Mouse (Mus musculus) embryonic stem cell, embryonic (primary cell): ENCODE results near the gene Gm4846.
"Not testable (repeated sequence)": the region's sequence is repeated elsewhere in the genome, so short reads cannot be mapped to it uniquely, and the experiment has no call there.

Experiments
- CTCF ChIA-PET, 4 experiments: fragments of 300-600 bp in 2 of 4; fragments of 350-600 bp in 2 of 4; sonication (Branson Sonifier 250); formaldehyde crosslinking; loops; one replicate each; lab custom pipeline; 2022; ENCODE audit warnings: inconsistent platforms in 2 of 4; lab: Charles Lee
- POLR2A ChIA-PET, 4 experiments: fragments of 300-600 bp in 2 of 4; fragments of 350-600 bp in 2 of 4; sonication (Branson Sonifier 250); formaldehyde crosslinking; loops; one replicate each; lab custom pipeline; 2022; ENCODE audit warnings: antibody characterized with exemption in 4 of 4, inconsistent platforms in 1 of 4; lab: Charles Lee

Gene Gm4846

DNA sequence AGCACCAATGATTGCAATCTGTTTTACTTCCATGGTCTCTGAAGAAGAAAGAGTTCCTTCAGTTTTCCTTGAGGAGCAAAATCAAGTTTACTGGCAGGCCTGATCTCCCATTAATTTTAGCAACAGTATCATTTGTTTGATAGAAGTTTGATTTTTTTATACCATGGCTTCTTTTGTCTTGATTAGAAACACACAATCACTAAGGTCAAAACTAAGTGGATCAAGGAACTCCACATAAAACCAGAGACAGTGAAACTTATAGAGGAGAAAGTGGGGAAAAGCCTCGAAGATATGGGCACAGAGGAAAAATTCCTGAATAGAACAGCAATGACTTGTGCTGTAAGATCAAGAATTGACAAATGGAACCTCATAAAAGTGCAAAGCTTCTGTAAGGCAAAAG, at the start of gene Gm4846:
Gene Gm4846, minus strand, starts transcription at position 101 of the 400 bp plus-strand sequence.
- POLR2A ChIA-PET, result not testable (repeated sequence)

DNA sequence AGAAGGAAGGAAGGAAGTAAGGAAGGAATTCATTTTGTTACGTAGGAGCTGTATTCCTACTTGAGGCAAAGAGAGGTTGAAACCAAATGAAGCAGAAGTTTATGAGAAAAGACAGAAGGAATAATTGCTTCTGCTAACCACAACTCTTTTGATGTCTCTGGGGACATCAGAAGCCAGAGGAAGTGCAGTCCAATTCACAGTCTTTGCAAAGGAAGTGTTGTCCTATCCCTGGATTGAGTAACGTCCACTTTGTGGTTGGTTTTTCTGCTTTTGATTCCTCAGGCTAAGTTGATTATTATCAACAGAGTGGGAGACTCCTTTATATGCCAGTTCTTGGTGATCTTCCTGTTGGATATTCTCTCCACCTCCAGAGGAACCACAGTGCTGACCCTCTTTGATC, 34.1 kb upstream of the Gm4846 start:
- CTCF ChIA-PET, POLR2A ChIA-PET: not testable (repeated sequence)

More for the DNA sequence above, at the start of gene Gm4846:
- CTCF ChIA-PET, result not testable (repeated sequence)

DNA sequence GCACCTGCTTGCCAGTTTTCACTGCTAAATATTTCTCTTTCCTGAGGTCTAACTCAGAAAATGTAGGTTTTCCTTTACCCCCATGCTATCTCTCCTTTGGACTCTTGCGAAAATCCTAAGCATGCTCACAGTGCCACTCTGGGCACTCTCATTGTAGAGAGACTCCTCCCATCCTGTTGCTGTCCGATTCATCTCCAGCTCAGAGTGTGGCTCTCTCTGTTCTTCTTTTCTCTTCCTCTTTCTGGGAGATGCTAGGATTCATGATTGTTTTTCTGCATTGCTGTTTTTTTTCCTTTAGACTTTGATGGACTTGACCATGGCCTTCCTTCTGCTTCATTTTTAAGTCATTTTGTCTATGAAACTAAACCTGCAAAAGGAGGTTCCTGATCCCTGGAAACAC, 27.3 kb upstream of the Gm4846 start:
- POLR2A ChIA-PET, CTCF ChIA-PET: not testable (repeated sequence)

DNA sequence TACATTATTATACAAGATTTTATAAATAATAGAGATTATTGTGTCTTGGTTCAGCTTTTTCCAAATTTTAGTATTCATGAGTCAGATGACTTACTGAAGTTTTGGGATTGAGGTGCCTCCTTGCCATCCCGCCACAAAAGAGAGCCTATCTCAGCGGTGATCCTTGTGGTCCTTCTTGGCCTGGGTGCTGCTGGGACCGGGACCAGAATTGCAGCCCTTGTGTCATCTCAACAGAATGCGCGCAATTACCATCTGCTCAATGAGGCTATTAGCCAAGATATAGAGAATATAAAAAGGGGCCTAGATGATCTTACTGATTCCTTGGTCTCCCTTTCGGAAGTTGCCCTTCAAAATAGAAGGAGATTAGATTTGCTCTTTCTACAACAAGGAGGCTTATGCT, 22.2 kb upstream of the Gm4846 start:
- POLR2A ChIA-PET, CTCF ChIA-PET: not testable (repeated sequence)

DNA sequence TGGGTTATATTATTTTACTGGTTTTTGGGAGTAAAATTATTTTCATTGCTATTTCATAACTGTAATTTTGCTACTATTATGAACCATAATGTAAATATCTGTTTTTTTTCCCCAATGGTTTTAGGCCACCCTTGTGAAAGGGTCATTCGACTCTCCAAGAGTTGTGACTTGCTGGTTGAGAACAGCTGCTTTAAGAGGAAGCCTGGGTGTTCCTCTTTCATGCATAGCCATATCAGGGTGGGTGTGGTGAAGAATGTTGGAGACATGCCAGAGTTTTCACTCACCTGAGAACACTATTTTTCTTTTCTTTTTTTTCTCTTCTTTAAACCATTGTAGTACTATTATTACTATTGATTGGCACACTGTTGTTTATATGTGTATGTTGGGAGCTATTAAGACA, 19.2 kb upstream of the Gm4846 start:
- CTCF ChIA-PET, result no interaction called here
- POLR2A ChIA-PET, result no interaction called here

DNA sequence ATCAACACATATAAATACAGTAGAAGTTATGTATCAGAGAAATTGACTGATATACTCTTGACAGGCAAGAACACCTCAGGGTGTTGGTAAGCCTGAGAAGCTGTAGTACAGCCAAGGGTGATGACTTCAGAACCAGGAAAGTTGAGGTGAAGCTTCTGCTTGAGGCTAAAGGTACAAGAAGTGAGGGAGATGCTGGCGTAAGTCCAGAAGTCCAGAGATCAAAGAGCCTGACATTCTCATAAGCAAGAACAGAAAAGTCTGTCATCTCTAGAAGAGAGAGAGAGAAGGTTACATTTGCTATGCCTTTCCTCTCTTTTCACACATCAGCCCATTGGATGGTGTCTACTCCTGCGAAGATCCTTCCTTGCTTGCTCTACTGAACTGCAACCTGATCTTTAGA, 6.8 kb upstream of the Gm4846 start:
- POLR2A ChIA-PET, CTCF ChIA-PET: not testable (repeated sequence)

DNA sequence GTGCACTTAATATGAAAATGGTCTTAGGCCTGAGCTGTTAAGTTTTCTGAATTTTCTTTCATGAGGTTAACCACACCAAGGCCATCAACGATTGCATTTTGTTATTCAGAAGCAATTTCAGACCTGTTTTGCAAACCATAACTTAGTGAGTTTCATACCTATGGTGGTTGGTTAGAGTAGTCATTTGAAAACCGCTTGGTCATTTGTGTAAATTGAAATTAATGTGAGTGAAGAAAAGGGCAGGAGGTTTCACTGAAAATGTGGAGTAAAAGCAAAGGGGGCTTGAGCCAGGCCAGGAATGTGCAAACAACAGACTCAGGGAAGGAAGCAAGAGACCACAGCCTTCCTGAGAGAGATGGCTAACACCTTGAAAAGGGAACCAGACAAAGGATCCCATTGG, 17.9 kb downstream of the Gm4846 start:
- ChIA-PET CTCF (no interaction called here), POLR2A (interaction anchor here in 1 of 4 experiments (0.5 kb wide), 1 partner anchor 1048 kb away, joined by 3 read pairs; no protein-coding TSS in a partner anchor)

DNA sequence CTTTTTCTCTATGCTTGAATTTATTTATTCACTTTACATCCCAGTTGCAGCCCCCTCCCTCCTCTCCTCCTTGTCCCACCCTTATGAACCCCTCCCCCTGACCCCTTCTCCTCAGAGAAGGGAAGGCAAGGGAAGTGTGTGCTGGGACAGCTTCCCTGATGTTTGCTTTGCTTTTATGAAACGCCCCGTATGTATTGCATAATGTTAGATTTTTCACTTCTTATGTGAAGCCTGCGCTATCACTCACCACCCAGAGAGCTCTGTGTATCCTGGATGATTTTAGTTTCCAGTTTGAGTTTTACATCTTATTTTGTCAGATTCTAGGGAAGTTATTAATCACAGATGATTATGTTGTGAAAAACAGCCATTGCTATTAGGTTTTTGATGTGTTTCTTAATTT, 30.2 kb downstream of the Gm4846 start:
- POLR2A ChIA-PET, result interaction anchor here in 1 of 4 experiments (1.5 kb wide), 1 partner anchor 9 kb away, joined by 4 read pairs; no protein-coding TSS in a partner anchor
- CTCF ChIA-PET, result no interaction called here

DNA sequence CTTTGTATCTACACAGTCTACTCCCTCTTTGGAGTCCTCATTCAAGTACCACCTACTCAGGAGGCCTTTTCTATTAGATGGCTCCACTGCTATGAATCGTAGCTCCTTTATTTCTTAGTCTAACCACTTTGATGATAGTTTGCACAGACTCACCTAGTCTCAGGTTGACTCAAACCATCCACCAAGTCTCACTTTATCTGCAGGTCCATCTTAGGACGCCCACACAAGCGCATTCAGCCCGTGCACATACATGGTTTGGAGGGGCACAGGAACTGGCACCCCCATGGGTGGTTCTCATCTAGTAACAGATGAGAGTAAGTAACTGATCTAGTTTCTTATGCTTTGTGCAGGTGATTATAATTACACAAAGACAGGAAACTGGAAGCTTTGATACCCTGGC, 34.8 kb downstream of the Gm4846 start:
- ChIA-PET CTCF (no interaction called here), POLR2A (no interaction called here)

DNA sequence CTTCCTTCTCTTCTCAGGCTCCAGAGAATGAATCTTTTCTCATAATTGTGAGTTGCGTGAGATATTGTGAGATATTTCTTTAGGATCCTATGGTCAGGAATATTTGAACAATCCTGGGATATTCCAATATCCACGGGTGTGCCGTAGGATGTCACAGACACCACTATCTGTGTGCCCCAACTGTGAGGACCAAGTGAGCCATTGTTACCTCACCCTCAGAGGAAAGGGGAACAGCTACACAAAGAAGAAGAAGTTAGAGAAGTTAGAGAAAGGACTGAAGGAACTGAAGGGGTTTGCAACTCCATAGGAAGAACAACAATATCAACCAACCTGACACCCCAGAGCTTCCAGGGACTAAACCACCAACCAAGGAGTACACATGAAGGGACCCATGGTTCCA, 55.4 kb downstream of the Gm4846 start:
- ChIA-PET CTCF (no interaction called here), POLR2A (interaction anchor here in 1 of 4 experiments (0.6 kb wide), 1 partner anchor 190 kb away, joined by 7 read pairs; no protein-coding TSS in a partner anchor)

DNA sequence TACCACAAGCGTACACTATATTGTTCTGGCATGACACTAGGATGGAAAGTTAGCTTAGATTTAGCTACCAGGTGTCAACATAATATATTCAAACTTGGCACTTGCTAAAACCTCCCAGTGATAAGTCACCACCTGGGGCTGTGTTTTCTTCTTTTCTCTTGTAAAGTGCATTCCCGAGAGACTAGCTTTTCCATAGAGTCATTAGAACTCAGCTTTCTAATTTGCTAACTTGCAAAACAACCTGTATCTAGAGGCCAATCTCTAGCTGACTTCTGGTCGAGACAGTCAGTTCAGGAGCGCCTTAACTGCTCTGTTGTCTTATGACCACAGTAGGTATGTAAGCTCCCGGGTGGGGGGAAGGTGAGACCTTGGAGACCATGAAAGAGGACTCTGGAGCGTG, 58.0 kb downstream of the Gm4846 start:
- POLR2A ChIA-PET, result no interaction called here
- CTCF ChIA-PET, result interaction anchor here in 1 of 4 experiments (0.5 kb wide), 1 partner anchor 18 kb away, joined by 3 read pairs; no protein-coding TSS in a partner anchor
